Mouse (Mus musculus) neural tube, embryonic 11.5 days (tissue): ENCODE data around the gene Insrr. TPM values are rescaled to one million over a fixed set of nuclear protein-coding genes. Genes with fewer than 3 reads are reported as not detected.
A peak's percentile ranks its signal among the peaks of the same experiment; 100 is the strongest.

ENCODE experiments used
- ATAC-seq: fragments of 200-750 bp; cut with Nextera tagmentation; 2 replicates; pipeline ENCODE4 v1.8.0; 2017; ENCODE audit warnings: moderate number of reproducible peaks, mild to moderate bottlenecking, moderate TSS enrichment, moderate library complexity; ENCODE audit not compliant: insufficient read depth, low FRiP score, low TSS enrichment
- DNase-seq: peaks from one replicate; pipeline ENCODE4 v3.0.0-alpha.2; 2015; ENCODE audit warnings: low spot score
- H3K27ac ChIP-seq: fragments of 300-500 bp; sonication (generic); 2 replicates; pipeline ENCODE4 v1.5.1; 2014; ENCODE audit warnings: low read depth, mild to moderate bottlenecking, low read length
- H3K27me3 ChIP-seq: fragments of 300-500 bp; sonication (generic); 2 replicates; pipeline ENCODE4 v1.6.1; 2014; ENCODE audit warnings: mild to moderate bottlenecking, low read length, mixed read lengths; ENCODE audit not compliant: control insufficient read depth, insufficient read depth
- H3K36me3 ChIP-seq: fragments of 300-500 bp; sonication (generic); 2 replicates; pipeline ENCODE4 v1.6.1; 2014; ENCODE audit warnings: mild to moderate bottlenecking, low read length, moderate library complexity, mixed read lengths; ENCODE audit not compliant: control insufficient read depth, insufficient read depth
- H3K4me1 ChIP-seq: fragments of 300-500 bp; sonication (generic); 2 replicates; pipeline ENCODE4 v1.6.1; 2014; ENCODE audit warnings: low read length, mixed read lengths; ENCODE audit not compliant: control insufficient read depth, insufficient read depth
- H3K4me2 ChIP-seq: fragments of 300-500 bp; sonication (generic); 2 replicates; pipeline ENCODE4 v1.6.1; 2014; ENCODE audit warnings: low read depth, mild to moderate bottlenecking, moderate library complexity
- H3K4me3 ChIP-seq: fragments of 300-500 bp; sonication (generic); 2 replicates; pipeline ENCODE4 v1.5.1; 2014; ENCODE audit warnings: low read depth, low read length
- H3K9ac ChIP-seq: fragments of 300-500 bp; sonication (generic); 2 replicates; pipeline ENCODE4 v1.6.1; 2014; ENCODE audit warnings: mild to moderate bottlenecking, low read length
- H3K9me3 ChIP-seq: fragments of 300-500 bp; sonication (generic); 2 replicates; pipeline ENCODE4 v1.6.1; 2016; ENCODE audit warnings: low read length; ENCODE audit not compliant: control insufficient read depth
- WGBS: fragments of 180-500 bp; shearing (Covaris S2); extraction: QIAGEN DNeasy Blood & Tissue Kit; methylation state at CpG from one replicate; pipeline ENCODE4 v1.1.7; 2014; 5-methylcytosine and 5-hydroxymethylcytosine counted together
- polyA plus RNA-seq: library from polyadenylated mRNA; unstranded; fragments of >200 nt; fragmentation: Nextera tagmentation; extraction: Ambion mirVana; gene quantifications from 2 replicates; pipeline ENCODE4 v1.2.1, GENCODE M21; 2014

Gene Insrr
- polyA plus RNA-seq, 1 experiment from 2014 or later: 0.45 TPM

GRCm38 (mm10) chr3:87768431-87768830 is 28.3 kb upstream of the Insrr start:
- Histone ChIP-seq H3K4me1 (peaks cover under 1% of the 10 kb centered on the region), H3K27me3 (no peaks in the 10 kb centered on the region; the same call in none of the 2 replicates), H3K9me3 (no peaks in the 10 kb centered on the region), H3K4me3 (peak overlapping the region; percentile 27), H3K36me3 (no peaks in the 10 kb centered on the region), H3K27ac (no peak overlapping the region), H3K4me2 (peak overlapping the region; percentile 42), H3K9ac (peak overlapping the region; percentile 40)
- ATAC-seq (no peak), DNase-seq (no peak)
- 58% methylated on average over 6 of the region's 6 CpGs for WGBS

- peak overlapping the region; percentile 27 for H3K4me3 ChIP-seq
- no peak overlapping the region for H3K27ac ChIP-seq
- no peaks in the 10 kb centered on the region for H3K9me3 ChIP-seq
- 5% methylated on average over 26 of the region's 37 CpGs for WGBS
- H3K9ac ChIP-seq: peak overlapping the region; percentile 40
- peak overlapping the region; percentile 42 for H3K4me2 ChIP-seq
- H3K4me1 ChIP-seq: no peaks in the 10 kb centered on the region; the same call in 1 of the 2 replicates
- no peaks in the 10 kb centered on the region; the same call in none of the 2 replicates for H3K27me3 ChIP-seq
- peak; percentile 85 for DNase-seq
- no peaks in the 10 kb centered on the region for H3K36me3 ChIP-seq
- no peak for ATAC-seq
These were observed 27.9 kb upstream of the Insrr start for GRCm38 (mm10) chr3:87768844-87769243.

GRCm38 (mm10) chr3:87769506-87769905 is 27.2 kb upstream of the Insrr start:
- no peak overlapping the region for H3K27ac ChIP-seq
- H3K4me1 ChIP-seq: no peaks in the 10 kb centered on the region; the same call in 1 of the 2 replicates
- H3K36me3 ChIP-seq: no peaks in the 10 kb centered on the region
- no peaks in the 10 kb centered on the region; the same call in none of the 2 replicates for H3K27me3 ChIP-seq
- 83% methylated on average over 8 of the region's 8 CpGs for WGBS
- no peaks in the 10 kb centered on the region for H3K9me3 ChIP-seq
- H3K4me2 ChIP-seq: no peak overlapping the region
- no peak for ATAC-seq
- no peak overlapping the region for H3K4me3 ChIP-seq
- no peak overlapping the region for H3K9ac ChIP-seq
- DNase-seq: no peak

- Histone ChIP-seq H3K27me3 (no peaks in the 10 kb centered on the region; the same call in none of the 2 replicates), H3K4me2 (no peak overlapping the region), H3K9me3 (no peaks in the 10 kb centered on the region), H3K4me1 (peaks cover under 1% of the 10 kb centered on the region; the same call in 1 of the 2 replicates), H3K9ac (no peak overlapping the region), H3K27ac (no peak overlapping the region), H3K4me3 (no peak overlapping the region), H3K36me3 (no peaks in the 10 kb centered on the region)
- 2% methylated on average over 4 of the region's 4 CpGs for WGBS
- ATAC-seq: no peak
- peak; percentile 59 for DNase-seq
These were observed 26.5 kb upstream of the Insrr start for GRCm38 (mm10) chr3:87770280-87770679.

- Histone ChIP-seq H3K4me1 (peaks cover 6% of the 10 kb centered on the region; the same call in 1 of the 2 replicates), H3K9ac (no peak overlapping the region), H3K4me2 (no peak overlapping the region), H3K27ac (no peak overlapping the region), H3K9me3 (no peaks in the 10 kb centered on the region), H3K36me3 (no peaks in the 10 kb centered on the region), H3K27me3 (no peaks in the 10 kb centered on the region; the same call in none of the 2 replicates), H3K4me3 (no peak overlapping the region)
- WGBS: 46% methylated on average over 6 of the region's 6 CpGs
- DNase-seq (no peak), ATAC-seq (no peak)
These were observed 25.7 kb upstream of the Insrr start for GRCm38 (mm10) chr3:87771088-87771487.

- H3K4me2 ChIP-seq: no peak overlapping the region
- H3K27ac ChIP-seq: no peak overlapping the region
- H3K27me3 ChIP-seq: 0 out of 2 replicates have a peak, but pooled peaks cover 2% of the 10 kb centered on the region
- H3K9me3 ChIP-seq: no peaks in the 10 kb centered on the region
- H3K9ac ChIP-seq: no peak overlapping the region
- ATAC-seq: no peak
- no peaks in the 10 kb centered on the region for H3K36me3 ChIP-seq
- DNase-seq: no peak
- H3K4me3 ChIP-seq: no peak overlapping the region
- H3K4me1 ChIP-seq: peaks cover 13% of the 10 kb centered on the region
- WGBS: 68% methylated on average over 23 of the region's 23 CpGs
These were observed 18.5 kb upstream of the Insrr start for GRCm38 (mm10) chr3:87778283-87778682.

- ATAC-seq (no peak), DNase-seq (no peak)
- Histone ChIP-seq H3K4me2 (no peak overlapping the region), H3K9ac (no peak overlapping the region), H3K27ac (no peak overlapping the region), H3K4me1 (peaks cover 13% of the 10 kb centered on the region), H3K36me3 (no peaks in the 10 kb centered on the region), H3K4me3 (no peak overlapping the region), H3K27me3 (0 out of 2 replicates have a peak, but pooled peaks cover 2% of the 10 kb centered on the region), H3K9me3 (no peaks in the 10 kb centered on the region)
- 38% methylated on average over 2 of the region's 2 CpGs for WGBS
These were observed 17.7 kb upstream of the Insrr start for GRCm38 (mm10) chr3:87779086-87779485.

GRCm38 (mm10) chr3:87783282-87784023 is 13.3 kb upstream of the Insrr start:
- H3K27me3 ChIP-seq: no peaks in the 10 kb centered on the region
- no peaks in the 10 kb centered on the region for H3K9me3 ChIP-seq
- H3K4me1 ChIP-seq: peaks cover 6% of the 10 kb centered on the region; the same call in 1 of the 2 replicates
- no peak for ATAC-seq
- no peak overlapping the region for H3K9ac ChIP-seq
- H3K27ac ChIP-seq: no peak overlapping the region
- WGBS: 82% methylated on average over 24 of the region's 25 CpGs
- H3K36me3 ChIP-seq: no peaks in the 10 kb centered on the region
- H3K4me2 ChIP-seq: no peak overlapping the region
- no peak for DNase-seq
- no peak overlapping the region for H3K4me3 ChIP-seq

GRCm38 (mm10) chr3:87785156-87785555 is 11.6 kb upstream of the Insrr start:
- ATAC-seq: no peak
- Histone ChIP-seq H3K9me3 (no peaks in the 10 kb centered on the region), H3K4me2 (no peak overlapping the region), H3K27me3 (no peaks in the 10 kb centered on the region), H3K27ac (no peak overlapping the region), H3K9ac (no peak overlapping the region), H3K36me3 (no peaks in the 10 kb centered on the region), H3K4me1 (peaks cover 14% of the 10 kb centered on the region), H3K4me3 (no peak overlapping the region)
- 86% methylated on average over 5 of the region's 5 CpGs for WGBS
- no peak for DNase-seq
